Mouse (Mus musculus) midbrain, embryonic 16.5 days (tissue): ENCODE measurements at regions not wholly inside any gene's neighbourhood (a gene's known extent, or its start where the extent isn't known, plus 50 kb on each side); places are given as distances from the start of the nearest gene placed in this dataset.
A peak's percentile ranks its signal among the peaks of the same experiment; 100 is the strongest.

Experiments
- ATAC-seq: fragments of 200-750 bp; cut with Nextera tagmentation; 2 replicates; pipeline ENCODE4 v1.8.0; 2017; ENCODE audit warnings: moderate TSS enrichment
- H3K27ac ChIP-seq: fragments of 300-500 bp; sonication (generic); 2 replicates; pipeline ENCODE4 v1.5.1; 2014; ENCODE audit warnings: mild to moderate bottlenecking, low read length, mixed read lengths
- H3K27me3 ChIP-seq: fragments of 300-500 bp; sonication (generic); 2 replicates; pipeline ENCODE4 v1.6.1; 2014; ENCODE audit warnings: low read depth, low read length, mixed read lengths; ENCODE audit not compliant: control insufficient read depth, insufficient read depth
- H3K36me3 ChIP-seq: fragments of 300-500 bp; sonication (generic); 2 replicates; pipeline ENCODE4 v1.6.1; 2014; ENCODE audit warnings: mild to moderate bottlenecking, low read length, moderate library complexity, mixed read lengths; ENCODE audit not compliant: control insufficient read depth, insufficient read depth
- H3K4me1 ChIP-seq: fragments of 300-500 bp; sonication (generic); 2 replicates; pipeline ENCODE4 v1.6.1; 2014; ENCODE audit warnings: mild to moderate bottlenecking, low read length, mixed read lengths; ENCODE audit not compliant: control insufficient read depth, insufficient read depth
- H3K4me2 ChIP-seq: fragments of 300-500 bp; sonication (generic); 2 replicates; pipeline ENCODE4 v1.6.1; 2014; ENCODE audit warnings: mild to moderate bottlenecking, low read length, mixed read lengths
- H3K4me3 ChIP-seq: fragments of 300-500 bp; sonication (generic); 2 replicates; pipeline ENCODE4 v1.5.1; 2014; ENCODE audit warnings: low read depth, mild to moderate bottlenecking, low read length, moderate library complexity, mixed read lengths
- H3K9ac ChIP-seq: fragments of 300-500 bp; sonication (generic); 2 replicates; pipeline ENCODE4 v1.6.1; 2014; ENCODE audit warnings: low read depth, low read length, mixed read lengths
- H3K9me3 ChIP-seq: fragments of 300-500 bp; sonication (generic); replicated peaks from 2 replicates; pipeline ENCODE4 v1.6.1; 2014; ENCODE audit warnings: mild to moderate bottlenecking, low read length, mixed read lengths; ENCODE audit not compliant: control insufficient read depth, poor library complexity, severe bottlenecking
- WGBS: fragments of 180-500 bp; shearing (Covaris S2); extraction: QIAGEN DNeasy Blood & Tissue Kit; methylation state at CpG from one replicate; pipeline ENCODE4 v1.1.7; 2014; 5-methylcytosine and 5-hydroxymethylcytosine counted together

DNA sequence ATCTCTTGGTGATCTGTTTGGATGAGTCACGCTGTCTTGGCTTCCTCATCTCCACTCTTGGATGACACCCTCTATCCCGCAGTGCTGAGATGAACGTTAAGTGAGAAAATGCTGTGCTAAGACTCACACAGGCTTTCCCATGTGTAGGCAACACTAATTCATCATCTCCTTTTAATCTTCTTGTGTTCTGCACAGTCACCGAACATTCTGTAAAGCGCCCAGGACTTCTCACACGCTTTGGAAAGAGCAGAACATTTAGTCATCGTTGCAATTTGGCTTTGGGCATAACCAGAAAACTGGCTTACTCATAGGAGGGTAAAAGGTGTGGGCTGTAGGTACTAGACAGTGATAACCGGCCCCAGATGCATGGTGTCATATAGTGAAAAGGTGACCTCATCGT is 94.9 kb downstream of the Plppr4 start:
- Histone ChIP-seq H3K27me3 (no peaks in the 10 kb centered on the region), H3K4me2 (no peak overlapping the region), H3K36me3 (no peaks in the 10 kb centered on the region), H3K4me1 (no peaks in the 10 kb centered on the region), H3K4me3 (no peak overlapping the region), H3K9ac (no peak overlapping the region), H3K9me3 (no peaks in the 10 kb centered on the region), H3K27ac (no peak overlapping the region)
- 91% methylated on average over 9 of the region's 9 CpGs for WGBS
- no peak for ATAC-seq

GRCm38 (mm10) chr3:117247833-117248232 is 112.8 kb downstream of the Plppr4 start:
- Histone ChIP-seq H3K36me3 (no peaks in the 10 kb centered on the region), H3K27me3 (no peaks in the 10 kb centered on the region), H3K9me3 (no peaks in the 10 kb centered on the region), H3K4me2 (no peak overlapping the region), H3K27ac (no peak overlapping the region), H3K9ac (no peak overlapping the region), H3K4me1 (no peaks in the 10 kb centered on the region), H3K4me3 (no peak overlapping the region)
- no peak for ATAC-seq

DNA sequence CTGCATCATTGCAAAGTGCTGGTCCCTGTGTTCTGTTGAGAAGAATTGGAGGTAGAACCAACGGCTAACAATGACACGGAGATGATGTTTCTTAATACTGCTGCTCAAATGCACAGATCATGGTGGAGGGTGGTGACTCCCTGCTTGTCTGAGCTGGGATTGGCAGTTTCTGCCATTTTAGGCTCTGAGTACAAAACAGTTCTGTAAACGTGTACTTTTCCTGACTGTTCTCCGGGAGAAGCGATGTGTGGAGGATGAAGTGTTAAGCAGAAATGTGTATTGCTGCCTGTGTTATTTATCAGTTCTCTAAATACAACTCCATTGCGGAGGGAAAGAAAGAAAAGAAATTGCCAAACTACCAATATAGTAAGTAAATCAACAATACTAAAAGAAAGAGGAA is 118.9 kb downstream of the Plppr4 start:
- H3K4me3 ChIP-seq: no peak overlapping the region
- H3K9me3 ChIP-seq: no peaks in the 10 kb centered on the region
- no peaks in the 10 kb centered on the region for H3K4me1 ChIP-seq
- no peak overlapping the region for H3K9ac ChIP-seq
- 95% methylated on average over 6 of the region's 6 CpGs for WGBS
- no peaks in the 10 kb centered on the region for H3K27me3 ChIP-seq
- no peaks in the 10 kb centered on the region for H3K36me3 ChIP-seq
- no peak overlapping the region for H3K27ac ChIP-seq
- ATAC-seq: no peak
- H3K4me2 ChIP-seq: no peak overlapping the region

DNA sequence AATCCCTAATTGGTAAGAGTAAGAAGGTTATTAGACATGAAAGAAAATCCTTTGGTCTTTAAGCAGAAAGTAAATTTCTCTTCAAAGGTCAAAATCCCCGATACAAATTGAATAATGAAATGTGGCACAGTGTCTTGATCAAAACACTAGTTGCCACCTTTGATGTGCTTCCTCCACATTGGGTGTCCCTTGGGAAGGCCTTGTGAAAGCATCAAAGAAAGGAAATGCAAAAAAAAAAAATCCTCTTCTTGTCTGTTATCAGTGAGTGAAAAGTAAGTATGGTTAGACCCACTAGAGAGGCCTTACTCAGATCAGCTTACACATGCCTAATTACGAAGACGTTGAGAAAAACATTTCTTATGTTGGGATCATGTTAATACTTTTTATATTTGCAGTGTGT is 134.1 kb downstream of the Plppr4 start:
- no peak overlapping the region for H3K4me2 ChIP-seq
- H3K9ac ChIP-seq: no peak overlapping the region
- H3K27me3 ChIP-seq: no peaks in the 10 kb centered on the region
- H3K4me3 ChIP-seq: no peak overlapping the region
- WGBS: 48% methylated on average over 3 of the region's 3 CpGs
- H3K9me3 ChIP-seq: no peaks in the 10 kb centered on the region
- H3K36me3 ChIP-seq: no peaks in the 10 kb centered on the region
- no peaks in the 10 kb centered on the region for H3K4me1 ChIP-seq
- ATAC-seq: peak; percentile 48; the same call in 1 of the 2 replicates
- H3K27ac ChIP-seq: no peak overlapping the region

- no peak overlapping the region for H3K4me2 ChIP-seq
- no peak overlapping the region for H3K9ac ChIP-seq
- 83% methylated on average over 2 of the region's 2 CpGs for WGBS
- no peak for ATAC-seq
- no peaks in the 10 kb centered on the region for H3K9me3 ChIP-seq
- no peaks in the 10 kb centered on the region for H3K27me3 ChIP-seq
- no peak overlapping the region for H3K4me3 ChIP-seq
- no peaks in the 10 kb centered on the region for H3K4me1 ChIP-seq
- no peak overlapping the region for H3K27ac ChIP-seq
- no peaks in the 10 kb centered on the region for H3K36me3 ChIP-seq
Observed at GRCm38 (mm10) chr3:117225041-117225440, 135.6 kb downstream of the Plppr4 start.

DNA sequence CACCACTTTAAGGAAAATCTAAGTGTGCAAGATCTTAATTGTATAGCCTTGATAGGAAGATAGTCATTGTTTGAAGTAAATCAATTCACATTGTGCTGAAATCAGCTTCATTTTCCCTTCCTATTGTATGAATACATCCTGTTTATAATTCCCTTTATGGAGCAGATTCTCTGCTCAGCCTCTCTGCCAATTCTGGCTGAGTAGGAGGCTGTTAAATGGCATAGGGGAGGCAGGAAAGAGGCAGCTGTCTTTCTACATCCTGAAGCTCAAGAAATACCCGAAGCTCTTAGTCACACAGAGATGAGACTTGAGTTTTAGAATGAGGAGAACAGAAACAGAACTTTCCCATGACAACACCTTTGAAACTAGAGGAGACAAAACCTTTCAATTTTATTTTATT is 142.7 kb downstream of the Plppr4 start:
- WGBS: 68% methylated on average over 1 of the region's 1 CpGs
- no peaks in the 10 kb centered on the region for H3K27me3 ChIP-seq
- H3K4me1 ChIP-seq: no peaks in the 10 kb centered on the region
- H3K9me3 ChIP-seq: no peaks in the 10 kb centered on the region
- no peak overlapping the region for H3K4me3 ChIP-seq
- H3K4me2 ChIP-seq: no peak overlapping the region
- no peaks in the 10 kb centered on the region for H3K36me3 ChIP-seq
- H3K9ac ChIP-seq: no peak overlapping the region
- ATAC-seq: no peak
- no peak overlapping the region for H3K27ac ChIP-seq

DNA sequence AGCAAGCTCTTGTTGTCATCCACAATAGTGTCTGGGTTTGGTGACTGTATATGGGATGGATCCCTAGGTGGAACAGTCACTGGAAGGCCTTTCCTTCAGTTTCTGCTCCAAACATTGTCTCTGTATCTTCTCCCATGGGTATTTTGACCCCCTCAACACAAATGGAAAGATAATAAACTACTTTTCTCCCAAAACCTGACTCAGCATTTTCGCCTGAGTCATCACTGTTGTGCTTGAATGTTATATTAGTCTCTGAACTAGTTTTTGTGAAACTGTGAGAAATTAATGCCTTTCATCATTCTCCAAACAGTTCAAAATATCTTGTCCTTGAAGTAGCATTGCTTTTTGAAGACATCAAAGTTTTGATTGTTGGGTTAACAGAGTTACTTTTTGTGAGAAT is 168.8 kb downstream of the Plppr4 start:
- Histone ChIP-seq H3K9me3 (no peaks in the 10 kb centered on the region), H3K4me2 (no peak overlapping the region), H3K4me3 (no peak overlapping the region), H3K36me3 (no peaks in the 10 kb centered on the region), H3K4me1 (no peaks in the 10 kb centered on the region), H3K27ac (no peak overlapping the region), H3K27me3 (no peaks in the 10 kb centered on the region), H3K9ac (no peak overlapping the region)
- WGBS: 88% methylated on average over 1 of the region's 1 CpGs
- no peak for ATAC-seq

DNA sequence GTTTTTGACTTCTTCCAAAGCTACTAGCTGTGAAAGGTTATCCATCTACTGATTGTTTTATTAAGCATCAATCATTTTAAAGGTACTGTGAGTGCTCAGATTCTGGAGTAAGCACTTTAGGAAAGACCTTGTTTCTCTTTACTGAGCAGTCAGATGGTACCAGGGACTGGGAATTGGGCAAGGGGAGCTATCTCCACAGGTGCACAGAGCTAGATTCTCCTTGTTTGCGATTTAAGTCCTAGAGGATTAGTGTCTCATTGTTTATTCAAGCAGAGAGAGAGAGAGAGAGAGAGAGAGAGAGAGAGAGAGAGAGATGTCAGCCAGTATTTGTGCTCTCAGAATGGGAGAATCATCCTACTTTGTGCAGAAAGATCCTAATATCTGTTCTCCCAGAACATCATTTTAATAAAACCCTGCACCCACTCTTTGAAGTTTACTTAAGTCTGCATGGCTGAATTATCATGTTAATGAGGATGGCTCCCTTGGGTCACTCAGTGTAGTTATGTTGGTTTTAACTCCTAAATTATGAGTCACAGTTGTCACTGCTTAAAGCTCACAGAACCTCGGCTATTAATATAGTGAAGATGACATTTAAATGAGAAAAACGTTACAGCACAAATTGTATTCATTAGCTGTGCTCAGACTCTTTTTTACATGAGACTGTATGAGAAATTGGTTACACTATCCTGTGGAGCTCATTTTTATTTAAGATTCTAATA is 171.7 kb downstream of the Plppr4 start:
- Histone ChIP-seq H3K27ac (peak overlapping the region; percentile 33), H3K9ac (no peak overlapping the region), H3K4me1 (no peaks in the 10 kb centered on the region), H3K4me2 (no peak overlapping the region), H3K4me3 (no peak overlapping the region), H3K9me3 (no peaks in the 10 kb centered on the region), H3K36me3 (no peaks in the 10 kb centered on the region), H3K27me3 (no peaks in the 10 kb centered on the region)
- 22% methylated on average over 3 of the region's 3 CpGs for WGBS
- ATAC-seq: peak; percentile 92

GRCm38 (mm10) chr3:117183654-117184184 is 177.0 kb downstream of the Plppr4 start:
- H3K4me2 ChIP-seq: no peak overlapping the region
- no peak overlapping the region for H3K9ac ChIP-seq
- H3K36me3 ChIP-seq: no peaks in the 10 kb centered on the region
- no peaks in the 10 kb centered on the region for H3K9me3 ChIP-seq
- WGBS: 92% methylated on average over 4 of the region's 4 CpGs
- no peaks in the 10 kb centered on the region for H3K27me3 ChIP-seq
- no peaks in the 10 kb centered on the region for H3K4me1 ChIP-seq
- H3K27ac ChIP-seq: no peak overlapping the region
- H3K4me3 ChIP-seq: no peak overlapping the region
- ATAC-seq: no peak
